Comparison of ENCODE assay signal across 9 mouse cellular contexts in the genomic region with DNA sequence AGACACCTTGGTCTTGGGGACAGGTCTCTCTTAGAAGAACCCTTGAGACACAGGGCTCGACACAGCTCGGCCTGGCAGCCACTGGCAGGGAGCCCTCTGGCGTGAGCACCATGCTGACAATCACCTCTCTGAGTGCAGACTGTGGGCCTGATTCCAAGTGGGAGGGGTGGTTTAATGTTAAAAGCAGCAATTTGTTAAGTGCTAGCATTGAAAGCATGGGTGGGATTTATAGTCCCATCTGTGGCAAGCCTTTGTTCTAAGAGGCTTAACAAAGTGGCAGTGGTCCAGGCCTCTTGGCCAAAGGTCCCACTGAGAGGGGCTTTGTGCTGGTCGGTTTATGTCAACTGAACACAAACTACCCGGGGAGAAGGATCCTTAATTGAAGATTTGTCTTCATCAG. TPM values are rescaled to one million over a fixed set of nuclear protein-coding genes. Genes with fewer than 3 reads are reported as not detected.
A peak's percentile ranks its signal among the peaks of the same experiment; 100 is the strongest.
DNase-seq lines count a peak whose midpoint lies in the region; ATAC-seq and TF ChIP-seq lines count a peak whose summit lies in the region.
"Had no signal": no experiment of that assay in that cellular context is flagged by ENCODE, and none has a peak within 500 bp of the region (broad histone marks: within the 10 kb centered on the region; RNA-seq: fewer than 3 reads in every experiment).

No protein-coding gene starts in this region.

- no peak for TF ChIP-seq CTCF in kidney, adult 2 months (conservative IDR thresholded peaks at IDR 0.05; ENCODE audit: insufficient read depth, insufficient read length, low read depth, low read length)
- TF ChIP-seq CTCF in hindbrain, postnatal 0 days (IDR thresholded peaks at IDR 0.05; ENCODE audit: low read depth), result no peak

- H3K36me3 ChIP-seq in kidney, adult 2 months (ENCODE audit: control insufficient read depth, insufficient read depth, low read length), result no peaks in the 10 kb centered on the region
- no peaks in the 10 kb centered on the region for H3K36me3 ChIP-seq in hindbrain, postnatal 0 days (ENCODE audit: insufficient read depth, low read length)
- no peaks in the 10 kb centered on the region for H3K36me3 ChIP-seq in stomach, embryonic 15.5 days
- H3K36me3 ChIP-seq: liver, embryonic 13.5 days had no signal

- H3K27me3 ChIP-seq in kidney, adult 2 months (replicated peaks; ENCODE audit: control insufficient read depth, insufficient read depth, low read length), result no peaks in the 10 kb centered on the region
- H3K27me3 ChIP-seq in hindbrain, postnatal 0 days (ENCODE audit: insufficient read depth, low read length), result no peaks in the 10 kb centered on the region; the same call in 1 of the 2 replicates
- H3K27me3 ChIP-seq in stomach, embryonic 15.5 days (replicated peaks), result no peaks in the 10 kb centered on the region
- H3K27me3 ChIP-seq: liver, embryonic 13.5 days had no signal

- 34% methylated on average over 5 of the region's 5 CpGs for WGBS in kidney, adult 2 months
- WGBS in hindbrain, postnatal 0 days, result 25% methylated on average over 5 of the region's 5 CpGs
- WGBS in stomach, embryonic 15.5 days, result 49% methylated on average over 5 of the region's 5 CpGs

- no peak overlapping the region for H3K4me2 ChIP-seq in hindbrain, postnatal 0 days (ENCODE audit: low read depth, low read length)
- H3K4me2 ChIP-seq in stomach, embryonic 15.5 days, result no peak overlapping the region
- H3K4me2 ChIP-seq: liver, embryonic 13.5 days had no signal

- no peak for TF ChIP-seq POLR2A in kidney, adult 2 months (IDR thresholded peaks at IDR 0.05; ENCODE audit: low read depth, low read length)

- peak; percentile 67 for DNase-seq in kidney, adult 2 months
- no peak for DNase-seq in kidney, adult 11 months
- DNase-seq in right cerebral cortex, postnatal 10 days (ENCODE audit: low spot score in 2 of 2), result peak; percentile 80 to 82
- no peak for DNase-seq in right cerebral cortex, postnatal 36 days (ENCODE audit: low spot score in 2 of 2)
- peak; percentile 88 for DNase-seq in hindbrain, postnatal 0 days (ENCODE audit: low spot score)
- no peak for DNase-seq in urinary bladder, adult 2 months (ENCODE audit: low spot score)
- DNase-seq: gastrocnemius, adult 2 months; liver, embryonic 13.5 days had no signal

- no peaks in the 10 kb centered on the region for H3K4me1 ChIP-seq in kidney, adult 2 months (ENCODE audit: control insufficient read depth, insufficient read depth, low read length)
- H3K4me1 ChIP-seq in hindbrain, postnatal 0 days (ENCODE audit: insufficient read depth, low read length), result no peaks in the 10 kb centered on the region
- H3K4me1 ChIP-seq in stomach, embryonic 15.5 days, result no peaks in the 10 kb centered on the region
- H3K4me1 ChIP-seq: liver, embryonic 13.5 days had no signal

- no peak overlapping the region for H3K4me3 ChIP-seq in kidney, adult 2 months (ENCODE audit: insufficient read depth, low read depth, low read length)
- no peak overlapping the region for H3K4me3 ChIP-seq in hindbrain, postnatal 0 days (ENCODE audit: low read length)
- no peak overlapping the region for H3K4me3 ChIP-seq in stomach, embryonic 15.5 days (replicated peaks)
- H3K4me3 ChIP-seq: gastrocnemius, adult 2 months; liver, embryonic 13.5 days had no signal

- 0 out of 2 replicates have a peak, but pooled peaks cover 3% of the 10 kb centered on the region for H3K9me3 ChIP-seq in hindbrain, postnatal 0 days (ENCODE audit: low read length)
- no peaks in the 10 kb centered on the region for H3K9me3 ChIP-seq in stomach, embryonic 15.5 days
- H3K9me3 ChIP-seq: liver, embryonic 13.5 days had no signal

- peak; percentile 89 for ATAC-seq in hindbrain, postnatal 0 days
- 0 out of 2 replicates have a peak, but pooled peaks have one; percentile 35 for ATAC-seq in stomach, embryonic 15.5 days (ENCODE audit: insufficient read depth, low FRiP score, low read depth)

- no peak overlapping the region for H3K9ac ChIP-seq in hindbrain, postnatal 0 days (replicated peaks; ENCODE audit: low read length)
- H3K9ac ChIP-seq in stomach, embryonic 15.5 days, result no peak overlapping the region
- H3K9ac ChIP-seq: liver, embryonic 13.5 days had no signal

- H3K27ac ChIP-seq in kidney, adult 2 months (ENCODE audit: insufficient read depth, low read depth, low read length), result no peak overlapping the region
- no peak overlapping the region for H3K27ac ChIP-seq in hindbrain, postnatal 0 days
- H3K27ac ChIP-seq in stomach, embryonic 15.5 days, result no peak overlapping the region
- H3K27ac ChIP-seq: gastrocnemius, adult 2 months; liver, embryonic 13.5 days had no signal

RNA-seq across cellular contexts. Expression of gene 9530068E07Rik, which starts 35.4 kb away (rescaled TPM):
- polyA plus RNA-seq in kidney, adult 2 months (2012; rRNA removed), result 219 and 245 TPM in 2 replicates
- total RNA-seq in hindbrain, postnatal 0 days (2014; rRNA removed), result 125 and 142 TPM in 2 replicates
- polyA plus RNA-seq in hindbrain, postnatal 0 days (2015; fragmentation: Nextera tagmentation; extraction: Ambion mirVana), result 126 and 131 TPM in 2 replicates
- polyA plus RNA-seq in stomach, embryonic 15.5 days (2015; fragmentation: Nextera tagmentation; extraction: Ambion mirVana), result 185 and 189 TPM in 2 replicates
- polyA plus RNA-seq in urinary bladder, adult 2 months (2012; rRNA removed), result 217 and 261 TPM in 2 replicates

Comparison
In these comparisons a context has a peak if more than half of its experiments do, and no peak if none do; other contexts are left out.
1. DNase-seq: peak in kidney, adult 2 months (single experiment), right cerebral cortex, postnatal 10 days (2 of 2) and hindbrain, postnatal 0 days (single experiment); none in kidney, adult 11 months (single experiment), right cerebral cortex, postnatal 36 days (0 of 2) and urinary bladder, adult 2 months (single experiment).